Mouse (Mus musculus): Measurements from ENCODE around the gene Itgb7.

Itgb7 gene

GRCm38 (mm10) chr15:102193652-102194051, 38.1 kb downstream of the Itgb7 start:
- no peak for DNase-seq (ENCODE audit: low read depth, low spot score)

- DNase-seq (ENCODE audit: low read depth, low spot score), result no peak
Measured at GRCm38 (mm10) chr15:102192820-102193386, 38.8 kb downstream of the Itgb7 start.

- no peak for DNase-seq (ENCODE audit: low read depth, low spot score)
Measured at GRCm38 (mm10) chr15:102192271-102192812, 39.4 kb downstream of the Itgb7 start.

GRCm38 (mm10) chr15:102191699-102192098, 40.0 kb downstream of the Itgb7 start:
- DNase-seq (ENCODE audit: low read depth, low spot score), result no peak

- DNase-seq (ENCODE audit: low read depth, low spot score), result no peak
Measured at GRCm38 (mm10) chr15:102188883-102189282, 42.9 kb downstream of the Itgb7 start.

GRCm38 (mm10) chr15:102188096-102188495, 43.6 kb downstream of the Itgb7 start:
- no peak for DNase-seq (ENCODE audit: low read depth, low spot score)

GRCm38 (mm10) chr15:102186239-102186638, 45.5 kb downstream of the Itgb7 start:
- DNase-seq (ENCODE audit: low read depth, low spot score), result no peak

GRCm38 (mm10) chr15:102183076-102183475, 48.7 kb downstream of the Itgb7 start:
- no peak for DNase-seq (ENCODE audit: low read depth, low spot score)

GRCm38 (mm10) chr15:102179924-102180323, 51.8 kb downstream of the Itgb7 start:
- DNase-seq (ENCODE audit: low read depth, low spot score), result no peak

- DNase-seq (ENCODE audit: low read depth, low spot score), result no peak
Measured at GRCm38 (mm10) chr15:102179106-102179505, 52.6 kb downstream of the Itgb7 start.

GRCm38 (mm10) chr15:102178279-102178678, 53.5 kb downstream of the Itgb7 start:
- DNase-seq (ENCODE audit: low read depth, low spot score), result peak; percentile 57

GRCm38 (mm10) chr15:102177417-102177816, 54.3 kb downstream of the Itgb7 start:
- no peak for DNase-seq (ENCODE audit: low read depth, low spot score)

- no peak for DNase-seq (ENCODE audit: low read depth, low spot score)
Measured at GRCm38 (mm10) chr15:102176571-102177316, 55.0 kb downstream of the Itgb7 start.

GRCm38 (mm10) chr15:102175736-102176319, 55.9 kb downstream of the Itgb7 start:
- no peak for DNase-seq (ENCODE audit: low read depth, low spot score)

GRCm38 (mm10) chr15:102173581-102173980, 58.2 kb downstream of the Itgb7 start:
- no peak for DNase-seq (ENCODE audit: low read depth, low spot score)

- DNase-seq (ENCODE audit: low read depth, low spot score), result no peak
Measured at GRCm38 (mm10) chr15:102169064-102169463, 62.7 kb downstream of the Itgb7 start.

GRCm38 (mm10) chr15:102167620-102168021, 64.1 kb downstream of the Itgb7 start:
- peak; percentile 34 for DNase-seq (ENCODE audit: low read depth, low spot score)
